Mouse (Mus musculus): ENCODE data around the gene Rnf208. TPM values are rescaled to one million over a fixed set of nuclear protein-coding genes. Genes with fewer than 3 reads are reported as not detected.

The Rnf208 gene
- polyA plus RNA-seq, 1 experiment from 2014 or later, result 34.0 TPM

DNA sequence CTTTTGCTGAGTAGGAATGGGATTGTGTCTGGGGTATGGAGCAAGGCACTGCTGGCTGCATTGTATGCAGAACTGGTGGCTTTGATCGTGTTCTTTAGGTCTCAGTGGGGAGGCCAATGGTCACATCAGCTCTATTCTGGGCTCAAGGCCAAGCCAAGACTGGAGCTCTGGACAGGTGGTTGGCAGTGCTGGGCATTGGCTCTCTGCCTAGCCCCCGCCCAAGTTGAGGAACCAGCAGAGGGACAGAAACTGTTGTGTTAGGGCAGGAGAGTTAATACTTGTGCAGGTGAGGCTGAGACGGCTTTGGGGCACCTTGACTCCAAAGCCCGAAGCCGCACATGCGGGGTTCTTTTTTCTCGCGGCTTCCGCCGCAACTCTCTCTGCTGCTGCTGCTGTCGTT is 47.6 kb downstream of the Rnf208 start, which contains the start of gene Lrrc26:
Gene Lrrc26, plus strand, starts transcription at position 265 of the 400 bp plus-strand sequence.
- H3K27ac ChIP-seq (ENCODE audit: low read depth, low read length), result no peak within 1 kb of the TSS
- no peaks in the 10 kb centered on the region for H3K4me1 ChIP-seq (ENCODE audit: control insufficient read depth, insufficient read depth, low read length)
- H3K9ac ChIP-seq (ENCODE audit: low read length), result no peak within 1 kb of the TSS
- ATAC-seq (ENCODE audit: insufficient read depth, low FRiP score, low TSS enrichment), result no peak
- H3K9me3 ChIP-seq (ENCODE audit: control insufficient read depth, low read length), result no peaks in the 10 kb centered on the region
- DNase-seq (ENCODE audit: low spot score), result no peak
- H3K4me2 ChIP-seq (ENCODE audit: low read depth), result no peak within 1 kb of the TSS
- H3K4me3 ChIP-seq (ENCODE audit: low read depth, low read length), result no peak within 1 kb of the TSS; the same call in 1 of the 2 replicates
- WGBS, result 9% methylated on average over 11 of the region's 11 CpGs
- peaks cover 59% of the 10 kb centered on the region for H3K27me3 ChIP-seq (ENCODE audit: control insufficient read depth, insufficient read depth, low read length)
- H3K36me3 ChIP-seq (ENCODE audit: control insufficient read depth, insufficient read depth, low read length), result peaks cover 11% of the 10 kb centered on the region

DNA sequence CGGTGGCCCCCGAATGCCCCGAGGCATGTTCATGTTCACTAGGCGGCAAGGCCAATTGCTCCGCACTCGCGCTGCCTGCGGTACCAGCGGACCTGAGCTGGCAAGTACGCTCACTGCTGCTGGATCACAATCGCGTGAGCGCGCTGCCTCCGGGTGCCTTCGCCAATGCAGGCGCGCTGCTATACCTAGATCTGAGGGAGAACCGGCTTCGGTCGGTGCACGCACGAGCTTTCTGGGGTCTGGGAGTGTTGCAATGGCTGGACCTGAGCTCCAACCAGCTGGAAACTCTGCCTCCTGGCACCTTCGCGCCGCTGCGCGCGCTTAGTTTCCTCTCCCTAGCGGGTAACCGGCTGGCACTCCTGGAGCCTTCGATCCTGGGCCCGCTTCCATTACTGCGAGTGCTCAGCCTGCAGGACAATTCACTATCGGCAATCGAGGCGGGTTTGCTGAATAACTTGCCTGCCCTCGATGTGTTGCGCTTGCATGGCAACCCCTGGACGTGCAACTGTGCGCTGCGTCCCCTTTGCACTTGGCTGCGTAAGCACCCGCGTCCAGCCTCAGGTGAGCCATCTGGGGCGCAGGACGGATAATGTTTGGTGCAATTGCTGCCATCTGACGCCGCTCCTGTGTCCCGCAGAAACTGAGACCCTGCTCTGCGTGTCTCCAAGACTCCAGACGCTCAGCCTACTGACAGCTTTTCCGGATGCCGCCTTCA is 48.2 kb downstream of the Rnf208 start:
- Histone ChIP-seq H3K36me3 (ENCODE audit: control insufficient read depth, insufficient read depth, low read length) (peaks cover 6% of the 10 kb centered on the region), H3K4me3 (ENCODE audit: low read depth, low read length) (no peak overlapping the region; the same call in 1 of the 2 replicates), H3K9me3 (ENCODE audit: control insufficient read depth, low read length) (no peaks in the 10 kb centered on the region), H3K4me1 (ENCODE audit: control insufficient read depth, insufficient read depth, low read length) (no peaks in the 10 kb centered on the region), H3K4me2 (ENCODE audit: low read depth) (no peak overlapping the region), H3K9ac (ENCODE audit: low read length) (no peak overlapping the region), H3K27me3 (ENCODE audit: control insufficient read depth, insufficient read depth, low read length) (peaks cover 59% of the 10 kb centered on the region), H3K27ac (ENCODE audit: low read depth, low read length) (no peak overlapping the region)
- DNase-seq (ENCODE audit: low spot score) (no peak), ATAC-seq (ENCODE audit: insufficient read depth, low FRiP score, low TSS enrichment) (no peak)
- 2% methylated on average over 54 of the region's 54 CpGs for WGBS

DNA sequence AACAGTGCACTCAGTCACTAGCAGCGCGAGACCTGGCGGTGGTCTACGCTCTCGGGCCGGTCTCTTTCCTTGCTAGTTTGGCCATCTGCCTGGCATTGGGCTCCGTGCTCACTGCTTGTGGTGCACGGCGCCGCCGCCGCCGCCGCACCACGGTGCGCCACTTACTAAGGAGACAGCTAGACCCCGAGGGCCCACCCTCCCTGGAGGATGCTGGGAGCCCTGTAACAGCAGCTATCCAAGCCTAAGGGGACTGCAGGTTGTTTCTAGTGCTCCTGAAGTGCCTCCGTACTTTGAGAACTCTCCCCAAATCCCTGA is 48.7 kb downstream of the Rnf208 start:
- DNase-seq (ENCODE audit: low spot score) (no peak), ATAC-seq (ENCODE audit: insufficient read depth, low FRiP score, low TSS enrichment) (no peak)
- Histone ChIP-seq H3K4me2 (ENCODE audit: low read depth) (no peak overlapping the region), H3K27ac (ENCODE audit: low read depth, low read length) (no peak overlapping the region), H3K27me3 (ENCODE audit: control insufficient read depth, insufficient read depth, low read length) (peaks cover 63% of the 10 kb centered on the region), H3K36me3 (ENCODE audit: control insufficient read depth, insufficient read depth, low read length) (0 out of 2 replicates have a peak, but pooled peaks cover 1% of the 10 kb centered on the region), H3K4me1 (ENCODE audit: control insufficient read depth, insufficient read depth, low read length) (no peaks in the 10 kb centered on the region), H3K4me3 (ENCODE audit: low read depth, low read length) (no peak overlapping the region), H3K9me3 (ENCODE audit: control insufficient read depth, low read length) (no peaks in the 10 kb centered on the region), H3K9ac (ENCODE audit: low read length) (no peak overlapping the region)
- 0% methylated on average over 18 of the region's 18 CpGs for WGBS

DNA sequence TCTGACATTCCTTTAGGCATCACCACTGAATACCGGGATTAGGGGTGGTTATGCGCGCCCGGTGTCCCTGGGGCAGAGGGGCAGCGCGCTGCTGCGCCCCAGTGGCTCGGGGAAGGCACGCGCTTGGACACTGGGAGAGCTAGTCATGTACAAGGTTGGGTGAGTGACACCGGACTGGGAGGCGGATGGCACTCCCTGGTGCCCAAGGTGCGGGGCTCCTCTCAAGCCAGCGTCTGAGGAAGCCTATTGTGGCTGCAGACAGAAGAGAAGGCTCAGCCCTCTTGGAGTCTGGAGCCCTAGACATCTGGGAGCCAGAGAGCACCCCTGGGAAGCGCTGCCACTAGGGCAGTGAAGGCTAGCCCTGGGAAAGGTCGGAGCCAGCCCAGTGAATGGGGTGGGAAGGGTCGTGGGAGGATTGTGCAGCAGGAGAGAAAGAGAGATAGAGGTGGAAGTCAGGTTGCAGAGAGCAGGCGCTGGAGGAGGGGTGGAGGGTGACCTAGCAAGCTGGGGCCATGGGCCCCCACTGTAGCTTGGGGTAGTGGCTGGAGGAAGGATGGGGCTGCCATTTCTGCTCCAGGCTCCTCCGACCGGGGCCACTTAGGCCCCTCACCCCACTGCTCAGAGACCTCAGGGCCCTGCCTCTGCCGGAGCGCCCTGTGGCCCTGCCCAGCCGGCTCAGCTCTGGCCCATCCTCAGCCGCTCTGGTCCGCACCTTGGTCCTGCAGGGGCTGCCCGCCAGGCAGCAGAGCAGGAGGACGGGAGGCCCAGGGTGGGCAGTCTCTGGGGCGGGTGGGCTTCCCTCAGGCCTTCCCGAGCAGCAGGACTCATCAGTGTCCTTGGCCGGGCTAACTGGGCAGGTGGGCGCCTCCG is 49.4 kb downstream of the Rnf208 start:
- Histone ChIP-seq H3K27ac (ENCODE audit: low read depth, low read length) (no peak overlapping the region), H3K27me3 (ENCODE audit: control insufficient read depth, insufficient read depth, low read length) (peaks cover 65% of the 10 kb centered on the region), H3K9ac (ENCODE audit: low read length) (no peak overlapping the region), H3K4me1 (ENCODE audit: control insufficient read depth, insufficient read depth, low read length) (no peaks in the 10 kb centered on the region), H3K4me2 (ENCODE audit: low read depth) (no peak overlapping the region), H3K36me3 (ENCODE audit: control insufficient read depth, insufficient read depth, low read length) (no peaks in the 10 kb centered on the region), H3K9me3 (ENCODE audit: control insufficient read depth, low read length) (no peaks in the 10 kb centered on the region), H3K4me3 (ENCODE audit: low read depth, low read length) (peak overlapping the region; percentile 22; the same call in 1 of the 2 replicates)
- DNase-seq (ENCODE audit: low spot score) (no peak), ATAC-seq (ENCODE audit: insufficient read depth, low FRiP score, low TSS enrichment) (no peak)
- WGBS, result 6% methylated on average over 31 of the region's 32 CpGs

DNA sequence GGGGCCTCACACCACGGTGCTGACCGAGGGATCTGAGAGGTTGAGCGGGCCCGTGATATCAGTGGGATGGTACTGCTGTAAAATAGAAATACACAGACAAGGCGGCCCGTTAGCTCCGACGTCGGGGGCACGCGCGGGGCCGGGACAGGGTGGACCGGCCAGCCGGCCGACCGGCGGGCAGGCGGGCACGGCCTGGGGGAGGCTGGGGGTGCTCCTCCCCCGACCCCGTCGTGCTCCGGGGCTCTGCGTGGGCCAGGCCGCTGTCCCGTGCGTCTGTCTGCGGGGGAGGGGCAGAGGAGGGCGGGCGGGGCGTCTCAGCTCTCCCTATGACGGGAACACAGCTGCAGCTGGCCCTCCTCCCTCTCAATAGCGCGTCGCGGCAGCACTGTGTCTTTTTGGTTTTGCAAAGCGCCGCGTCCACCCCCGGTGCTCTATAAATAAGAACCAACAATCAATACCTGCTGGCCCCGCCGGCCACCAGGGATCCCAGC is 50.0 kb downstream of the Rnf208 start:
- peak; percentile 15 for DNase-seq (ENCODE audit: low spot score)
- H3K27me3 ChIP-seq (ENCODE audit: control insufficient read depth, insufficient read depth, low read length), result peaks cover 65% of the 10 kb centered on the region
- no peaks in the 10 kb centered on the region for H3K9me3 ChIP-seq (ENCODE audit: control insufficient read depth, low read length)
- no peaks in the 10 kb centered on the region for H3K4me1 ChIP-seq (ENCODE audit: control insufficient read depth, insufficient read depth, low read length)
- peak overlapping the region; percentile 17 for H3K4me2 ChIP-seq (ENCODE audit: low read depth)
- H3K4me3 ChIP-seq (ENCODE audit: low read depth, low read length), result peak overlapping the region; percentile 22
- no peak overlapping the region; the same call in 1 of the 2 replicates for H3K9ac ChIP-seq (ENCODE audit: low read length)
- H3K36me3 ChIP-seq (ENCODE audit: control insufficient read depth, insufficient read depth, low read length), result no peaks in the 10 kb centered on the region
- no peak overlapping the region for H3K27ac ChIP-seq (ENCODE audit: low read depth, low read length)
- 5% methylated on average over 38 of the region's 43 CpGs for WGBS
- ATAC-seq (ENCODE audit: insufficient read depth, low FRiP score, low TSS enrichment), result no peak

DNA sequence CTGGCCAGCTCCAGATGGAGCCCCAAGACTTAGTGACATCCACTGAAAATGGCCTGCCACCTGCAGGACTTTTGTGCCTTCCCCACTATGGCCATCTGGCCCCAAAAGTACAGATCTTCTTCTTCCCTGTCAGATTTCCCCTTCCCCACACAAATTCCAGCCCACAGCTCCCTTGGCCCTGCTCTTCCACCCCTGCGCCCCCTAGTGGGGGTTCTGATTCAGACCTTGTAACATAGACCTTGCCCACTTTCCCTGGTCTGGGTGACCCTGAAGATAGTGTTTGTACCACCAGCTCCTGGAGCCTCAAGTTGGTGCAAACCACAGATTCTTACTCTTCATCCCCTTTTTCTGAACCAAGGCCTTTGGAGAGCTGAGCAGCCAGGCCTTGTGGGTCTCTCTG is 50.8 kb downstream of the Rnf208 start:
- H3K4me2 ChIP-seq (ENCODE audit: low read depth), result no peak overlapping the region
- no peak overlapping the region for H3K9ac ChIP-seq (ENCODE audit: low read length)
- WGBS, result 0% methylated on average over 1 of the region's 1 CpGs
- H3K36me3 ChIP-seq (ENCODE audit: control insufficient read depth, insufficient read depth, low read length), result no peaks in the 10 kb centered on the region
- H3K4me1 ChIP-seq (ENCODE audit: control insufficient read depth, insufficient read depth, low read length), result no peaks in the 10 kb centered on the region
- ATAC-seq (ENCODE audit: insufficient read depth, low FRiP score, low TSS enrichment) (no peak), DNase-seq (ENCODE audit: low spot score) (peak; percentile 80)
- H3K27me3 ChIP-seq (ENCODE audit: control insufficient read depth, insufficient read depth, low read length), result peaks cover 62% of the 10 kb centered on the region
- no peak overlapping the region for H3K4me3 ChIP-seq (ENCODE audit: low read depth, low read length)
- no peak overlapping the region for H3K27ac ChIP-seq (ENCODE audit: low read depth, low read length)
- H3K9me3 ChIP-seq (ENCODE audit: control insufficient read depth, low read length), result no peaks in the 10 kb centered on the region

DNA sequence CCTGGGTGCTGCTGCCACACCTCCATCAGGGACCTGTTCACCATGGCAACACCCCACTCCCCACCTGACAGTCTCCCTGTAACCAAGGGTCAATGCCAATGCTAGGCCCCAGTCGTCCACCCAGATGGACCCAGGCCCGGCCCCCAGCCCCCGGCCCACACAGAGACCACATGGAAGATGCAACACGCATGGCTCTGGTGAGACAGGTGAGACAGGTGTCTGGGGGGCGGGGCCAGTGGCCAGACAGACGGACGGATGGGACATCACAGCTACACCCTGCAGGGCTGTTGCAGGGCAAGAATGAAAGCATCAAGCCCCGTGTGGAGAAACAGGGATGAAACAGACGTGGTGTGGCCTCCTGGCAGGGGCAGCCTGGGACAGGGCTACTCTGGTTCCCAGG is 51.7 kb downstream of the Rnf208 start:
- H3K27ac ChIP-seq (ENCODE audit: low read depth, low read length), result no peak overlapping the region

More for the DNA sequence above, 51.7 kb downstream of the Rnf208 start:
- no peak for DNase-seq (ENCODE audit: low spot score)
- Histone ChIP-seq H3K4me2 (ENCODE audit: low read depth) (no peak overlapping the region), H3K4me3 (ENCODE audit: low read depth, low read length) (no peak overlapping the region), H3K36me3 (ENCODE audit: control insufficient read depth, insufficient read depth, low read length) (no peaks in the 10 kb centered on the region), H3K9me3 (ENCODE audit: control insufficient read depth, low read length) (no peaks in the 10 kb centered on the region), H3K9ac (ENCODE audit: low read length) (no peak overlapping the region), H3K27me3 (ENCODE audit: control insufficient read depth, insufficient read depth, low read length) (peaks cover 53% of the 10 kb centered on the region), H3K4me1 (ENCODE audit: control insufficient read depth, insufficient read depth, low read length) (no peaks in the 10 kb centered on the region)
- no peak for ATAC-seq (ENCODE audit: insufficient read depth, low FRiP score, low TSS enrichment)
- WGBS, result 67% methylated on average over 9 of the region's 9 CpGs
